Mouse (Mus musculus): ENCODE results near the gene Olfr790. TPM values are rescaled to one million over a fixed set of nuclear protein-coding genes. Genes with fewer than 3 reads are reported as not detected.

Olfr790 gene
- not detected in 2 replicates for polyA plus RNA-seq (2012; ENCODE audit: low replicate concordance)

DNA sequence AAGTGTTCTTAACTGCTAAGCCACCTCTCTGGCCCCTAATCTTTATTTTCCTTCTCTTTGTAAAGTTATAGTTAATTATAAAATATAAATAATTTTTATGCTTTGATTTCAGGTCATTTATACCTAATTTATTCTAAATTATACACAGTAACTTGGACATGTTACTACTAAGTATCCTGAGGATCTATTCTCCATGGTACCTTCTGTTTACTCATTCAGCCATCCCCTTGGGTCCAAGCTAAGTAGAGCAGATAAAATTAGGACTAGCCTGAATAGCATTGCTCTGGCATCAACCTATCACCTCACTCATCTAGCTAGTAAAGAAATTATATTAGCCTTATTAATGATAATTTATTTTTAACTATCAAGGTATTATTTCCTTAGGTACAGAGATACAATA is at the start of gene Olfr790:
Gene Olfr790 (plus strand): TSS at position 301 of the 400 bp plus-strand sequence.

GRCm38 (mm10) chr10:129461562-129461961 is 36.7 kb upstream of the Olfr790 start, which contains the start of gene Olfr787:
Olfr787 (plus strand) TSS chr10:129461862.

DNA sequence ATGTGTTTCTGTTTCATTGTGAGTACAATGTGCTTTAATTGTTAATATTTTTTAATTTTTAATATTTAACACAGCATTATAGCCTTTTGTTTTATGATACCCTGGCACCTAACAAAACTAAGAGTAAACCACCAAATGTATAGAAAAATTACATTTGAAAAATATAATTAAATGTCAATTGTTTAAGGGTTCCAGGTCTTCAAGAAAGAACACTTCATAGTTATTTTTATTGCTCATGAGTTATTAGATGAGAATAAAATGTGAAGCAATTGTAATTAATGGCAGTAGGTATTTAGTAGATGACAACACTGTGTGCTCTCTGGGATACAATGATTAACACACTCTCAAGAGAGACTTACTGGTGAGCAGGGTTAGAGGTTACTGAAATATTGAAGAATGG is 27.6 kb upstream of the Olfr790 start, which contains the start of gene Olfr788:
Gene Olfr788 (plus strand): TSS at position 301 of the 400 bp plus-strand sequence.

GRCm38 (mm10) chr10:129484452-129484851 is 13.8 kb upstream of the Olfr790 start, which contains the start of gene Olfr789:
Olfr789 (plus strand) TSS chr10:129484752.

GRCm38 (mm10) chr10:129521492-129521891 is 23.2 kb downstream of the Olfr790 start, which contains the start of gene Olfr791:
Olfr791 (plus strand) TSS chr10:129521792.

DNA sequence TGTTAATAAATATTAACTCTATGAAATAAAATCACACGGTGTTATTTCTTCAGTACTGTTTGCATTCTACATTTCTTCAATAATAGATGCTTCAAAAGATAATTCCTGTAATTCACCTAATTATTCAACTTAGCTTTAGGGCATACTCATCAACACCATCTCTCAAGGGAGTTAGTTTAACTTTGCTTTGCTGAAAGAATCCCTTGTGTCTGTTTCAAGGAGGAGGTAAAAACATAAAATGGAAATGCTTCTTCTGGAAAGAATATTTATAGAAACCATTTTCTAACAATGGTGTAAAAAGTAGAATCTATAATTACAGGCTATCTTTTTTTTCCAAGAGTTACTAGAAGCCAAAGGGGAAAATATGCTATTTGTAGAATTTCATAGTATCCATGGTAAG is 40.6 kb downstream of the Olfr790 start, which contains the start of gene Olfr792:
Gene Olfr792 (plus strand): TSS at position 301 of the 400 bp plus-strand sequence.

Other genes with a start within 250 kb of the Olfr790 start
- not detected in 2 replicates for gene Olfr776, start 239.4 kb upstream of the Olfr790 start, polyA plus RNA-seq (2012; ENCODE audit: low replicate concordance)
- not detected in 2 replicates for gene Olfr777, start 227.0 kb upstream of the Olfr790 start, polyA plus RNA-seq (2012; ENCODE audit: low replicate concordance)
- not detected in 2 replicates for gene Olfr780, start 180.4 kb upstream of the Olfr790 start, polyA plus RNA-seq (2012; ENCODE audit: low replicate concordance)
- gene Olfr781, start 169.6 kb upstream of the Olfr790 start, polyA plus RNA-seq (2012; ENCODE audit: low replicate concordance): not detected in 2 replicates
- not detected in 2 replicates for gene Olfr782, start 149.6 kb upstream of the Olfr790 start, polyA plus RNA-seq (2012; ENCODE audit: low replicate concordance)
- gene Olfr784, start 114.4 kb upstream of the Olfr790 start, polyA plus RNA-seq (2012; ENCODE audit: low replicate concordance): not detected in 2 replicates
- gene Olfr785, start 93.1 kb upstream of the Olfr790 start, polyA plus RNA-seq (2012; ENCODE audit: low replicate concordance): not detected in 2 replicates
- gene Olfr786, start 71.2 kb upstream of the Olfr790 start, polyA plus RNA-seq (2012; ENCODE audit: low replicate concordance): not detected in 2 replicates
- not detected in 2 replicates for gene Olfr787, start 36.6 kb upstream of the Olfr790 start, polyA plus RNA-seq (2012; ENCODE audit: low replicate concordance)
- gene Olfr788, start 27.5 kb upstream of the Olfr790 start, polyA plus RNA-seq (2012; ENCODE audit: low replicate concordance): not detected in 2 replicates
- gene Olfr789, start 13.7 kb upstream of the Olfr790 start, polyA plus RNA-seq (2012; ENCODE audit: low replicate concordance): not detected in 2 replicates
- not detected in 2 replicates for gene Olfr791, start 23.3 kb downstream of the Olfr790 start, polyA plus RNA-seq (2012; ENCODE audit: low replicate concordance)
- gene Olfr792, start 40.7 kb downstream of the Olfr790 start, polyA plus RNA-seq (2012; ENCODE audit: low replicate concordance): not detected in 2 replicates
- gene Olfr794, start 69.2 kb downstream of the Olfr790 start, polyA plus RNA-seq (2012; ENCODE audit: low replicate concordance): not detected in 2 replicates
- gene Olfr796, start 114.1 kb downstream of the Olfr790 start, polyA plus RNA-seq (2012; ENCODE audit: low replicate concordance): not detected in 2 replicates
- gene Olfr798, start 129.4 kb downstream of the Olfr790 start, polyA plus RNA-seq (2012; ENCODE audit: low replicate concordance): not detected in 2 replicates
- not detected in 2 replicates for gene Olfr799, start 139.0 kb downstream of the Olfr790 start, polyA plus RNA-seq (2012; ENCODE audit: low replicate concordance)
- not detected in 2 replicates for gene Olfr800, start 159.2 kb downstream of the Olfr790 start, polyA plus RNA-seq (2012; ENCODE audit: low replicate concordance)
- 0.06 TPM in 1 of 2 replicates, not detected in the other for gene Olfr801, start 175.4 kb downstream of the Olfr790 start, polyA plus RNA-seq (2012; ENCODE audit: low replicate concordance)
- 0.05 TPM in 1 of 2 replicates, not detected in the other for gene Olfr802, start 189.7 kb downstream of the Olfr790 start, polyA plus RNA-seq (2012; ENCODE audit: low replicate concordance)
- gene Olfr803, start 195.8 kb downstream of the Olfr790 start, polyA plus RNA-seq (2012; ENCODE audit: low replicate concordance): not detected in 2 replicates
- gene Olfr804, start 204.7 kb downstream of the Olfr790 start, polyA plus RNA-seq (2012; ENCODE audit: low replicate concordance): not detected in 2 replicates
- gene Olfr805, start 230.9 kb downstream of the Olfr790 start, polyA plus RNA-seq (2012; ENCODE audit: low replicate concordance): not detected in 2 replicates
- not detected in 2 replicates for gene Olfr806, start 243.4 kb downstream of the Olfr790 start, polyA plus RNA-seq (2012; ENCODE audit: low replicate concordance)